Mouse (Mus musculus) MEL (cell line): ENCODE results near the gene Csn3.

ENCODE experiments used
- MAX ChIP-seq: IDR thresholded peaks from 2 replicates; pipeline ENCODE4 v1.6.1; 2011; ENCODE audit warnings: low read length, improper control_type of control experiment
- MXI1 ChIP-seq: IDR thresholded peaks from 2 replicates; pipeline ENCODE4 v1.6.1; 2011; ENCODE audit warnings: mild to moderate bottlenecking, low read depth, low read length, improper control_type of control experiment
- POLR2A ChIP-seq, 2 experiments: IDR thresholded peaks; 2 replicates each; pipeline ENCODE4 v1.6.1; 2011 to 2012; ENCODE audit warnings: low read length in 2 of 2, mild to moderate bottlenecking in 2 of 2, control low read depth in 1 of 2, improper control_type of control experiment in 1 of 2, low read depth in 1 of 2, moderate library complexity in 1 of 2; ENCODE audit not compliant: control insufficient read depth in 1 of 2, insufficient read depth in 1 of 2, poor library complexity in 1 of 2
- ZC3H11A ChIP-seq: IDR thresholded peaks from 2 replicates; pipeline ENCODE4 v1.6.1; 2012; ENCODE audit warnings: low read depth, mild to moderate bottlenecking, inconsistent platforms, low read length, improper control_type of control experiment
- ZNF384 ChIP-seq: IDR thresholded peaks from 2 replicates; pipeline ENCODE4 v1.6.1; 2012; ENCODE audit warnings: low read depth, mild to moderate bottlenecking, inconsistent platforms, low read length, improper control_type of control experiment

GRCm38 (mm10) chr5:87969201-87969600 is 43.8 kb downstream of the Csn3 start, which contains the start of the genes 2310003L06Rik and Gm28434:
- TF ChIP-seq POLR2A (IDR thresholded peaks at IDR 0.05; ENCODE audit: control insufficient read depth in 1 of 2, insufficient read depth in 1 of 2, low read depth in 1 of 2, low read length in 2 of 2, poor library complexity in 1 of 2), result no peak
- TF ChIP-seq ZNF384, result no peak
- no peak for TF ChIP-seq MXI1
- TF ChIP-seq ZC3H11A, result no peak
- TF ChIP-seq MAX, result no peak
